Mouse (Mus musculus) stomach, embryonic 16.5 days (tissue): ENCODE results near the gene Mdc1. TPM values are rescaled to one million over a fixed set of nuclear protein-coding genes. Genes with fewer than 3 reads are reported as not detected.

Experiments
- ATAC-seq: fragments of 200-750 bp; cut with Nextera tagmentation; 2 replicates; pipeline ENCODE4 v1.8.0; 2017; ENCODE audit warnings: moderate number of reproducible peaks, moderate TSS enrichment; ENCODE audit not compliant: insufficient read depth, low FRiP score
- H3K27ac ChIP-seq: fragments of 300-500 bp; sonication (generic); 2 replicates; pipeline ENCODE4 v1.5.1; 2014; ENCODE audit warnings: low read length
- H3K27me3 ChIP-seq: fragments of 300-500 bp; sonication (generic); 2 replicates; pipeline ENCODE4 v1.6.1; 2014; ENCODE audit warnings: low read length, control low read depth, mixed read lengths; ENCODE audit not compliant: control insufficient read depth, insufficient read depth
- H3K36me3 ChIP-seq: fragments of 300-500 bp; sonication (generic); 2 replicates; pipeline ENCODE4 v1.6.1; 2014; ENCODE audit warnings: low read length; ENCODE audit not compliant: control insufficient read depth, insufficient read depth
- H3K4me1 ChIP-seq: fragments of 300-500 bp; sonication (generic); 2 replicates; pipeline ENCODE4 v1.6.1; 2014; ENCODE audit warnings: low read length, control low read depth, mixed read lengths; ENCODE audit not compliant: control insufficient read depth, insufficient read depth
- H3K4me2 ChIP-seq: fragments of 300-500 bp; sonication (generic); 2 replicates; pipeline ENCODE4 v1.6.1; 2014; ENCODE audit warnings: low read depth, low read length, mixed read lengths
- H3K4me3 ChIP-seq: fragments of 300-500 bp; sonication (generic); replicated peaks from 2 replicates; pipeline ENCODE4 v1.5.1; 2014; ENCODE audit warnings: mild to moderate bottlenecking, low read length
- H3K9ac ChIP-seq: fragments of 300-500 bp; sonication (generic); 2 replicates; pipeline ENCODE4 v1.6.1; 2014; ENCODE audit warnings: low read length
- H3K9me3 ChIP-seq: fragments of 300-500 bp; sonication (generic); replicated peaks from 2 replicates; pipeline ENCODE4 v1.6.1; 2016; ENCODE audit warnings: low read length, control low read depth; ENCODE audit not compliant: control insufficient read depth
- whole genome bisulfite sequencing: fragments of 180-500 bp; shearing (Covaris S2); extraction: QIAGEN DNeasy Blood & Tissue Kit; methylation state at CpG from one replicate; pipeline ENCODE4 v1.1.7; 2014; 5-methylcytosine and 5-hydroxymethylcytosine counted together
- polyA plus RNA-seq: library from polyadenylated mRNA; unstranded; fragments of >200 nt; fragmentation: Nextera tagmentation; extraction: Ambion mirVana; gene quantifications from 2 replicates; pipeline ENCODE4 v1.2.1, GENCODE M21; 2015

Gene Mdc1
- polyA plus RNA-seq: 11.7 and 16.2 TPM in 2 replicates

DNA sequence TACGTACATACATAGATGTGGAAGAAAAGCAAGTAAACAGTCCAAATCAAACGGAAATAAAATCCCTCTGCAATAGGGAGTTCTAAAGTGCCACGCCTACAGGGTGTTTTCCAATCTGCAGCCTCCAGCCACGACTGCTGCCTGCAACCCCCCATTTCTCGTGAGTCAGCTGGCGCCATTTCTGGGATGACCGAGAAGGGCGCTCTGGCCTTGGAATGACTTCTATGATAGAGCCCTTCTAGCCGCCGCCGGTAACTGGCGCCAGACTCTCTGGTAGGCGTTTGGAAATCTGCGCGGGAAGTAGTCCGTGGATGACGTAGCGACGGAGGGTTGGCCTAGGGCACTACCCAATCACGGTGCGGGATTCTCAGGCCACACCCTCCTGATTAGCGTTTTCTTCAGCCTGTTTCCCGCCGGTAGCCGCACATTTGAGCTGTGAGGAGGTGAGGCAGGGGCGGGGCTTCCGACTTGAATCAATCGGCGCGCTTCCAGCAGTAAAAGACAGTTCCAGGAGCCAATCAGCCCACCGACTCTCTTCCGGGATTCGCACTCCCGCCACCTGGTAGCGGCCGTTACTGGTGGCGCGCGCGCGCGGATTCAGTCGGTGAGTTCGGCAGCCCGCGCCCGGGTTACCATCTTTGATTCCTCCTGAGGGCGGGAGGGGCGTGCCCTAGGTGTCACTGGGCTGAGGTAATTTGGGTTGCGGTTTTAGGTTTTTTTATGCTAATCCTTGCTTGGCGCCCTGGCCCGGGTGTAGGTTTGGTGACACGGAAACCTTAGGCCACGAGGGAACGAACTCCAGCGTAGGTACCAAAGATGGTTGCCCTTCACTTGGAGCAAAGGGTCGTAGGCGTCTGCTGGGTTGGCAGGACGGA is at the start of gene Mdc1:
Mdc1 (plus strand) TSS at position 440 of the 875 bp plus-strand sequence.
- ATAC-seq: peak; percentile 94
- 0 out of 2 replicates have a peak, but pooled peaks cover 5% of the 10 kb centered on the region for H3K36me3 ChIP-seq
- H3K9me3 ChIP-seq: no peaks in the 10 kb centered on the region
- peaks cover 11% of the 10 kb centered on the region for H3K4me1 ChIP-seq
- WGBS: under 1% methylated on average over 59 of the region's 59 CpGs
- H3K9ac ChIP-seq: peak within 1 kb of the TSS; percentile 80
- no peaks in the 10 kb centered on the region for H3K27me3 ChIP-seq
- peak within 1 kb of the TSS; percentile 65 for H3K4me3 ChIP-seq
- H3K27ac ChIP-seq: peak within 1 kb of the TSS; percentile 87
- H3K4me2 ChIP-seq: peak within 1 kb of the TSS; percentile 71

DNA sequence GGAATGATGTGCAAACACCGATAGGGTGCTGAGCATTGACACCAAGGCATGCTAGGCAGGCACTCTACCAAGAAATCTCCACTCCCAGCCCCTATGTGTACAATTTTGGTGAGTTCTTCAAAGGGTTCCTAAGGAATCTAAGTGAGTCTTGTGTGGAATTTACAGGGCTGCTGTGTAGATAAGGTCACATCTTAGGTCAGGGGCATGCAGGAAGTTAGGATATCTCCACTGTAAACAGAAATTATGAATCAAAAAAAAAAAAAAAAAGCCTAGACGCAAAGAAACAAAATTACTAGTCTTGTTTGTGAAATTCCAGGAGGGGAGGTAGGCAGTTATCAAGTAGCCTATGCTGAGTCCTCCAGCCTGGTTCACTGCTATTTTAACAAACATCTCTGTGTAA is 48.5 kb upstream of the Mdc1 start:
- Histone ChIP-seq H3K27me3 (no peaks in the 10 kb centered on the region), H3K4me2 (no peak overlapping the region), H3K36me3 (no peaks in the 10 kb centered on the region), H3K9ac (no peak overlapping the region), H3K27ac (no peak overlapping the region), H3K4me1 (no peaks in the 10 kb centered on the region), H3K4me3 (no peak overlapping the region), H3K9me3 (no peaks in the 10 kb centered on the region)
- no peak for ATAC-seq
- WGBS: 59% methylated on average over 2 of the region's 2 CpGs

GRCm38 (mm10) chr17:35795099-35795498 is 46.2 kb upstream of the Mdc1 start:
- Histone ChIP-seq H3K4me3 (no peak overlapping the region), H3K4me1 (no peaks in the 10 kb centered on the region), H3K9me3 (no peaks in the 10 kb centered on the region), H3K4me2 (no peak overlapping the region), H3K27me3 (no peaks in the 10 kb centered on the region), H3K27ac (no peak overlapping the region), H3K36me3 (no peaks in the 10 kb centered on the region), H3K9ac (no peak overlapping the region)
- WGBS: 27% methylated on average over 2 of the region's 2 CpGs
- no peak for ATAC-seq

- no peak overlapping the region for H3K27ac ChIP-seq
- no peak for ATAC-seq
- H3K4me3 ChIP-seq: no peak overlapping the region
- H3K9ac ChIP-seq: no peak overlapping the region
- no peaks in the 10 kb centered on the region for H3K27me3 ChIP-seq
- no peaks in the 10 kb centered on the region for H3K4me1 ChIP-seq
- WGBS: 70% methylated on average over 6 of the region's 6 CpGs
- H3K4me2 ChIP-seq: no peak overlapping the region
- H3K9me3 ChIP-seq: no peaks in the 10 kb centered on the region
- H3K36me3 ChIP-seq: no peaks in the 10 kb centered on the region
Observed at GRCm38 (mm10) chr17:35795656-35796055, 45.7 kb upstream of the Mdc1 start.

DNA sequence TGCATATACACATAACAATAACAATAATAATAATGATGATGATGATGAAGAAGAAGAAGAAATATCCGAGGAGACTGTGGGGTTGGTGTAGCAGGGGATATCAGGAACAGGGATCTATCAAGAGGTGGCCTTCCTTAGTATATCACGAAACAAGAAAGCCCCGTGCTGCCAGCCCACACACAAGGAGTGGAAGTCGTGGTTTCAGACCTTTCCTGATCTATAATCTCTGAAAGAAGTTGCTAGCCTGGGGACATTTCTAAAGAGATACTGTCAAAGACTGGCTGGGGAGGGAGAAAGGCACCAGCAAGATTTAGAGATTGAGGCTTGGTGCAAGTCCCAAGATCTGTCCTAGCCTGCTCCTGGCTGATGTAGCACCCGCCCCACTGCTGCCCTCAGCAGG is 44.5 kb upstream of the Mdc1 start:
- H3K27me3 ChIP-seq: no peaks in the 10 kb centered on the region
- H3K4me2 ChIP-seq: no peak overlapping the region

GRCm38 (mm10) chr17:35800905-35801304 is 40.4 kb upstream of the Mdc1 start:
- no peak for ATAC-seq
- no peaks in the 10 kb centered on the region for H3K9me3 ChIP-seq
- no peak overlapping the region for H3K9ac ChIP-seq
- H3K4me1 ChIP-seq: no peaks in the 10 kb centered on the region
- no peak overlapping the region for H3K4me2 ChIP-seq
- no peaks in the 10 kb centered on the region for H3K36me3 ChIP-seq
- no peak overlapping the region for H3K27ac ChIP-seq
- H3K27me3 ChIP-seq: no peaks in the 10 kb centered on the region
- 77% methylated on average over 2 of the region's 2 CpGs for WGBS
- no peak overlapping the region for H3K4me3 ChIP-seq

More for the DNA sequence above, 44.5 kb upstream of the Mdc1 start:
- no peak overlapping the region for H3K9ac ChIP-seq
- no peaks in the 10 kb centered on the region for H3K9me3 ChIP-seq
- no peak for ATAC-seq
- no peak overlapping the region for H3K4me3 ChIP-seq
- H3K4me1 ChIP-seq: no peaks in the 10 kb centered on the region
- WGBS: 66% methylated on average over 5 of the region's 5 CpGs
- H3K27ac ChIP-seq: no peak overlapping the region
- H3K36me3 ChIP-seq: no peaks in the 10 kb centered on the region

GRCm38 (mm10) chr17:35803020-35803419 is 38.3 kb upstream of the Mdc1 start:
- Histone ChIP-seq H3K4me3 (no peak overlapping the region), H3K9ac (no peak overlapping the region), H3K27ac (no peak overlapping the region), H3K9me3 (no peaks in the 10 kb centered on the region), H3K36me3 (no peaks in the 10 kb centered on the region), H3K4me2 (no peak overlapping the region), H3K27me3 (no peaks in the 10 kb centered on the region), H3K4me1 (no peaks in the 10 kb centered on the region)
- WGBS: 31% methylated on average over 6 of the region's 6 CpGs
- ATAC-seq: no peak

GRCm38 (mm10) chr17:35803858-35804399 is 37.4 kb upstream of the Mdc1 start:
- H3K27me3 ChIP-seq: no peaks in the 10 kb centered on the region
- no peaks in the 10 kb centered on the region for H3K4me1 ChIP-seq
- H3K9ac ChIP-seq: no peak overlapping the region
- no peaks in the 10 kb centered on the region for H3K9me3 ChIP-seq
- no peak overlapping the region for H3K27ac ChIP-seq
- H3K4me3 ChIP-seq: no peak overlapping the region
- no peak for ATAC-seq
- no peaks in the 10 kb centered on the region for H3K36me3 ChIP-seq
- H3K4me2 ChIP-seq: no peak overlapping the region
- 46% methylated on average over 4 of the region's 4 CpGs for WGBS

- Histone ChIP-seq H3K4me1 (peaks cover 11% of the 10 kb centered on the region), H3K4me3 (no peak overlapping the region), H3K9ac (no peak overlapping the region), H3K9me3 (no peaks in the 10 kb centered on the region), H3K27ac (peak overlapping the region; percentile 45; the same call in 1 of the 2 replicates), H3K27me3 (no peaks in the 10 kb centered on the region), H3K36me3 (no peaks in the 10 kb centered on the region), H3K4me2 (no peak overlapping the region)
- WGBS: 55% methylated on average over 9 of the region's 9 CpGs
- ATAC-seq: no peak
Observed at GRCm38 (mm10) chr17:35808073-35808472, 33.2 kb upstream of the Mdc1 start.
